Mouse (Mus musculus): ENCODE data around the gene Hist1h1t. TPM values are rescaled to one million over a fixed set of nuclear protein-coding genes. Genes with fewer than 3 reads are reported as not detected.
"Not testable (repeated sequence)": the region's sequence is repeated elsewhere in the genome, so short reads cannot be mapped to it uniquely, and the experiment has no call there.

Gene Hist1h1t
- polyA plus RNA-seq, 1 experiment, result not detected

DNA sequence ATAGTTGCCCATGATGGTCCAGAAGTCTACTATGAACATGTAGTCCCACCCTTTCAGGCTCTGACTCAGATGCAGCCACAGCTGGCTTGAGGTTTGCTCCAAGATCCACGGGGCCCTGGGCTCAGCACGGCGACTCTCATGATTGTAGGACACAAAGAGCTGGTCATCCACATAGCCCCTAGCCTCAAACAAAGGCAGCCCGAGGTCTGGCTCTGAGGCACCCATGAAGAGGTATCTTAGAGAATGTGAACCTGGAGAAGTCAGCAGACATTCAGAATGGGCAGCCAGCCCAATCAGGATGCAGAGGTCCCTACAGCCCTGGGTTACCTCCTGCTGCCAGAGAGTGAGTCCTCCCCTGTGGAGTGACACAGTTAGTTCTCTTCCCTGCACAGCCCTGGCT, 12.4 kb downstream of the Hist1h1t start:
- H3K4me3 ChIP-seq (ENCODE audit: insufficient read depth, low read length), result no peak overlapping the region
- H3K4me1 ChIP-seq (ENCODE audit: control insufficient read depth, insufficient read depth, low read length), result peaks cover 4% of the 10 kb centered on the region; the same call in 1 of the 2 replicates
- no peak for TF ChIP-seq CTCF (IDR thresholded peaks at IDR 0.05; ENCODE audit: borderline replicate concordance, insufficient read depth, low read length)
- TF ChIP-seq POLR2A (IDR thresholded peaks at IDR 0.05; ENCODE audit: low read depth, low read length), result no peak
- H3K27ac ChIP-seq (ENCODE audit: insufficient read depth, low read length), result no peak overlapping the region

DNA sequence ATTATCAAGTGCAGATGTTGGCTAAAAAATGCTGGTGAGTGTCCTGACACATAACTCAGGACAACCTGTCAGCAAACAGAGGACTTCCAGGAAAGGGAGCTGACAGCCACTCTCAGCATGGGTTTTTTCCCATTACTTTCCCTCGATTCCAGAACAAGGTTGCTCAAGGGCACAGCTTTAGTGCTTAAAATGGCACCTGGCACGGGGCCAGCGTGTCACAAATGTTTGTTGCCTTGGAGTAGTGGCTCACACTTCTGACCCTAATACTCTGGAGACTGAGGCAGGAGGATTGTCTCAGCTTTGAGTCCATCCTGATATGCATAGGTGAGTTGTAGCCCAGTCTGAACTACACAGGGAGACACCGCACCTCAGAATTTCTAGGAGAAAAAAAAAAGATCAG, 13.0 kb downstream of the Hist1h1t start:
- H3K4me3 ChIP-seq (ENCODE audit: insufficient read depth, low read length), result no peak overlapping the region
- H3K4me1 ChIP-seq (ENCODE audit: control insufficient read depth, insufficient read depth, low read length), result peaks cover 4% of the 10 kb centered on the region; the same call in 1 of the 2 replicates
- no peak overlapping the region for H3K27ac ChIP-seq (ENCODE audit: insufficient read depth, low read length)
- TF ChIP-seq POLR2A (IDR thresholded peaks at IDR 0.05; ENCODE audit: low read depth, low read length) (no peak), CTCF (IDR thresholded peaks at IDR 0.05; ENCODE audit: borderline replicate concordance, insufficient read depth, low read length) (no peak)

DNA sequence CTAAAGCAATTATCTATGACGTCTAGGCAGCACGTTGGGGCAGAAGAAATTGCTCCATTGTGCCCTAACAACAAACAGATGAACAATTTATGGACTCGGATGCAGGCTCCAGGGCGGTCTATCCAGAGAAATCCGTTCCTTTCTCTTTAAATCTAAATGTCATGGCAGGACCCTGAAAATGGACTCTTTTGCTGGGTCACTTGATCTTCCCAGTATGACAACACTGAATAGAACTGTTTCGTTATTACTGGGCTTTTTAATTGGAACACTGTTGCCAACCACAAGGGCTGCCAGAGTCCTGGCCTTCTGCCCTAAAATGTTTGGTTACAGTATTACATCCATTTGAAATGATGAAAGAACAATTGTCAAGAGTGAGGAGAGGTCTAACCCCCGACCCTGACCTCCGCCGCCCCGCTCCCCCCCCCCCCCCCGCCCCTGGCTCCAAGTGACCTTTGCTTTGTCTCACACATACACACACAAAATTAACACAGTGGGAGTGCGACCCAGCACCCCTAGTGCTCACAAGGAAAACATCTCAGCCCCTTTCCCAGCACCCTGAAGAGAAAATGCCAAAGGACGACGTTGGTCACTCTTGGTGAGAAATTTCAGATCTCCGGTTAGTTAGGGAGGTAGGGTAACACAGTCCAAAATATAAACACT, 14.2 kb downstream of the Hist1h1t start:
- Histone ChIP-seq H3K4me1 (ENCODE audit: control insufficient read depth, insufficient read depth, low read length) (peaks cover 4% of the 10 kb centered on the region; the same call in 1 of the 2 replicates), H3K27ac (ENCODE audit: insufficient read depth, low read length) (no peak overlapping the region), H3K4me3 (ENCODE audit: insufficient read depth, low read length) (peak overlapping the region; percentile 64)
- no peak for TF ChIP-seq CTCF (IDR thresholded peaks at IDR 0.05; ENCODE audit: borderline replicate concordance, insufficient read depth, low read length)
- TF ChIP-seq POLR2A (IDR thresholded peaks at IDR 0.05; ENCODE audit: low read depth, low read length), result no peak

- Histone ChIP-seq H3K4me3 (ENCODE audit: insufficient read depth, low read length) (peak within 1 kb of the TSS; percentile 64), H3K4me1 (ENCODE audit: control insufficient read depth, insufficient read depth, low read length) (peaks cover 4% of the 10 kb centered on the region; the same call in 1 of the 2 replicates), H3K27ac (ENCODE audit: insufficient read depth, low read length) (no peak within 1 kb of the TSS)
- TF ChIP-seq CTCF (IDR thresholded peaks at IDR 0.05; ENCODE audit: borderline replicate concordance, insufficient read depth, low read length) (no peak), POLR2A (IDR thresholded peaks at IDR 0.05; ENCODE audit: low read depth, low read length) (0 out of 2 replicates have a peak, but pooled peaks have one; percentile 14)
Measured at GRCm38 (mm10) chr13:23710374-23711089, 14.9 kb downstream of the Hist1h1t start, which contains the start of gene Hfe. Gene Hfe (minus strand): TSS chr13:23710854.

DNA sequence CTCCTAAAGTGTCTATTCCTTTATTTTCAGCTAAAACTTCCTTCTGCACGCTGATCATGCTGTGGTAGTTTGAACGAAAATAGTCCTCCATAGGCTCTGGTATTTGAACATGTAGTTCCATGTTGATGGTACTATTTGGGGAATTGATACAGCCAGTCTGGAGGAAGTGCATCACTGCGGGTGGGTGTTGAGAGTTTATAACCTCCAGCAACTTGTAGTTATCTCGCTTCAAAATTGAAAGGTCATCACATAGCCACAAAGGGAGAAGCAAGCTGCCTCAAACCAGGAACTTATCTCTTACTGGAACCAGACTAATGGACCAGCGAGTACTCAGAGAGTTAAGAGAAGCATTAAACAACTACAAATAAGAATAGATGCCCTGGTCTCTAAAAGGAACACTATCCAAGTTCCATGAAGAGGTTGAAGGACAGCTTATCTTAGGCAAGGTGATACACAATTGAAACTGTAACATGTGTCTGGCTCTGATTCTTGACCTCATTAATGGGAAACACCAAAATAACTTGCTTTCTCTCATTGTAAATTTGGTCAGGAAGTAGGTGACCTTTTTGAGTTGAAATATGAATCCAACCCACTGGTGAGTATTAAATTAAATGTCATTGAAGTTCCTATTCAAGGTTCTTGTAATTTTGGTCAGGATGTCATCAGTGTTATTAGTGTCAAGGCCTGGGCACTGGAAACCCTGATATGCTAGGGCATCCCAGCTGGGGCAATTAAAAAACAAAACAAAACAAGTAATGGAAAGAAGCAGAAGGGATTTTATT, 20.8 kb downstream of the Hist1h1t start:
- H3K4me1 ChIP-seq (ENCODE audit: control insufficient read depth, insufficient read depth, low read length), result no peaks in the 10 kb centered on the region
- no peak overlapping the region for H3K4me3 ChIP-seq (ENCODE audit: insufficient read depth, low read length)
- H3K27ac ChIP-seq (ENCODE audit: insufficient read depth, low read length), result no peak overlapping the region
- TF ChIP-seq POLR2A (IDR thresholded peaks at IDR 0.05; ENCODE audit: low read depth, low read length) (no peak), CTCF (IDR thresholded peaks at IDR 0.05; ENCODE audit: borderline replicate concordance, insufficient read depth, low read length) (no peak)

DNA sequence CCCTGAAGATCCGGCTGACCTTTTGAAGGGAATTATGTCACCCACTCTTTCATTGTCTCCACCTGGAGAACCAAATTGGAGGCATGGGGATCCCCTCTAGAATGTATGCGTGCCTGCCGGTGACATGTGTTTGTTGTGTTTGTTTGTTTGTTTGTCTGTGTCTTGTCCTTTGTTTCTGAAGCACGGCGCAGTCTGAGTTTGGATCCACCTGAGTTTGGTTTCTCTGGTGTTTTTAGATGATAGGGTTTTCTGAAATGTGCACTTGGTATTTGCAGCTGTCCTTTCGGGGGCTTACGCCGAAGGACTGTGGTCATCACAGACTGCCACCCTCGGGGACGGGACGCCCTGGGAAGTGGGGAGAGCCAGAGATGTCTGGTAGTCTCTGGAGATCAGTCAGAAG, 21.6 kb downstream of the Hist1h1t start:
- H3K4me3 ChIP-seq (ENCODE audit: insufficient read depth, low read length), result no peak overlapping the region
- TF ChIP-seq POLR2A (IDR thresholded peaks at IDR 0.05; ENCODE audit: low read depth, low read length) (no peak), CTCF (IDR thresholded peaks at IDR 0.05; ENCODE audit: borderline replicate concordance, insufficient read depth, low read length) (no peak)
- no peak overlapping the region for H3K27ac ChIP-seq (ENCODE audit: insufficient read depth, low read length)
- no peaks in the 10 kb centered on the region for H3K4me1 ChIP-seq (ENCODE audit: control insufficient read depth, insufficient read depth, low read length)

- not testable (repeated sequence) for H3K4me1 ChIP-seq (ENCODE audit: control insufficient read depth, insufficient read depth, low read length); H3K4me3 ChIP-seq (ENCODE audit: insufficient read depth, low read length); H3K27ac ChIP-seq (ENCODE audit: insufficient read depth, low read length)
Measured at GRCm38 (mm10) chr13:23717593-23718245, 22.1 kb downstream of the Hist1h1t start.

GRCm38 (mm10) chr13:23724239-23724638, 28.6 kb downstream of the Hist1h1t start:
- no peaks in the 10 kb centered on the region for H3K4me1 ChIP-seq (ENCODE audit: control insufficient read depth, insufficient read depth, low read length)
- TF ChIP-seq CTCF (IDR thresholded peaks at IDR 0.05; ENCODE audit: borderline replicate concordance, insufficient read depth, low read length) (no peak), POLR2A (IDR thresholded peaks at IDR 0.05; ENCODE audit: low read depth, low read length) (no peak)
- no peak overlapping the region for H3K27ac ChIP-seq (ENCODE audit: insufficient read depth, low read length)
- H3K4me3 ChIP-seq (ENCODE audit: insufficient read depth, low read length), result no peak overlapping the region

GRCm38 (mm10) chr13:23725213-23725612, 29.6 kb downstream of the Hist1h1t start:
- TF ChIP-seq POLR2A (IDR thresholded peaks at IDR 0.05; ENCODE audit: low read depth, low read length), result no peak
- TF ChIP-seq CTCF (IDR thresholded peaks at IDR 0.05; ENCODE audit: borderline replicate concordance, insufficient read depth, low read length), result no peak
- Histone ChIP-seq H3K4me3 (ENCODE audit: insufficient read depth, low read length) (no peak overlapping the region), H3K27ac (ENCODE audit: insufficient read depth, low read length) (no peak overlapping the region), H3K4me1 (ENCODE audit: control insufficient read depth, insufficient read depth, low read length) (no peaks in the 10 kb centered on the region)
